Mouse (Mus musculus) myocyte (in vitro differentiated cells): ENCODE measurements around the gene Pycr1.

Experiments used
- E2F4 ChIP-seq: IDR thresholded peaks from one replicate; pipeline ENCODE4 v1.6.1; 2011; ENCODE audit warnings: mild to moderate bottlenecking, control low read depth, moderate library complexity; ENCODE audit not compliant: insufficient read depth
- MAX ChIP-seq: IDR thresholded peaks from one replicate; pipeline ENCODE4 v1.6.1; 2011; ENCODE audit warnings: low read depth, mild to moderate bottlenecking, control low read depth
- MYOD1 ChIP-seq, 3 experiments: IDR thresholded peaks; one replicate each; pipeline ENCODE4 v1.6.1; 2011; ENCODE audit warnings: control low read depth in 2 of 3, low read depth in 2 of 3, mild to moderate bottlenecking in 2 of 3, moderate library complexity in 1 of 3; ENCODE audit not compliant: insufficient read length in 2 of 3, control insufficient read depth in 1 of 3
- MYOG ChIP-seq, 3 experiments: IDR thresholded peaks; one replicate each; pipeline ENCODE4 v1.6.1; 2011; ENCODE audit warnings: control low read depth in 2 of 3, low read depth in 2 of 3, mild to moderate bottlenecking in 2 of 3; ENCODE audit not compliant: insufficient read length in 2 of 3, control insufficient read depth in 1 of 3, insufficient read depth in 1 of 3
- POLR2A ChIP-seq: IDR thresholded peaks from one replicate; pipeline ENCODE4 v1.6.1; 2011; ENCODE audit warnings: low read depth, mild to moderate bottlenecking, control low read depth, moderate library complexity; ENCODE audit not compliant: insufficient read length
- POLR2AphosphoS2 ChIP-seq: IDR thresholded peaks from one replicate; pipeline ENCODE4 v1.6.1; 2011; ENCODE audit warnings: low read depth, control low read depth; ENCODE audit not compliant: insufficient read length
- REST ChIP-seq: IDR thresholded peaks from one replicate; pipeline ENCODE4 v1.6.1; 2011; ENCODE audit warnings: mild to moderate bottlenecking, control low read depth, moderate library complexity; ENCODE audit not compliant: insufficient read depth, insufficient read length
- TCF3 ChIP-seq: IDR thresholded peaks from one replicate; pipeline ENCODE4 v1.6.1; 2011; ENCODE audit warnings: low read depth, control low read depth; ENCODE audit not compliant: insufficient read length
- USF1 ChIP-seq: IDR thresholded peaks from one replicate; pipeline ENCODE4 v1.6.1; 2011; ENCODE audit warnings: low read depth, mild to moderate bottlenecking, control low read depth, moderate library complexity

- TF ChIP-seq POLR2A (no peak), POLR2AphosphoS2 (no peak), REST (no peak), MAX (no peak), E2F4 (no peak), MYOD1 (IDR thresholded peaks at IDR 0.05; ENCODE audit: control insufficient read depth in 1 of 3, insufficient read length in 2 of 3, low read depth in 2 of 3) (no peak), USF1 (no peak), MYOG (IDR thresholded peaks at IDR 0.05; ENCODE audit: control insufficient read depth in 1 of 3, insufficient read depth in 1 of 3, insufficient read length in 2 of 3, low read depth in 2 of 3) (no peak), TCF3 (no peak)
These were observed 40.5 kb upstream of the Pycr1 start for GRCm38 (mm10) chr11:120684086-120684485.
